Mouse (Mus musculus) neural tube, embryonic 15.5 days (tissue): ENCODE data around the gene Hnrnpd. TPM values are rescaled to one million over a fixed set of nuclear protein-coding genes. Genes with fewer than 3 reads are reported as not detected.

Source experiments
- polyA plus RNA-seq: library from polyadenylated mRNA; unstranded; fragments of >200 nt; fragmentation: Nextera tagmentation; extraction: Ambion mirVana; gene quantifications from 2 replicates; pipeline ENCODE4 v1.2.1, GENCODE M21; 2015

Gene Hnrnpd
- polyA plus RNA-seq, 1 experiment from 2014 or later = 128 TPM

Other genes with a start within 250 kb of the Hnrnpd start
- gene Rasgef1b, start 249.9 kb downstream of the Hnrnpd start, polyA plus RNA-seq = 48.6 and 53.9 TPM in 2 replicates
- 1.4 TPM in 2 replicates for gene Vamp9, start 72.7 kb downstream of the Hnrnpd start, polyA plus RNA-seq
- gene 4930524J08Rik, start 123 bp upstream of the Hnrnpd start, polyA plus RNA-seq = 2.3 TPM in 2 replicates
- 172 and 181 TPM in 2 replicates for gene Hnrnpdl, start 60.7 kb upstream of the Hnrnpd start, polyA plus RNA-seq
- 52.3 and 53.4 TPM in 2 replicates for gene Enoph1, start 61.0 kb upstream of the Hnrnpd start, polyA plus RNA-seq
- gene Tmem150c, start 180.9 kb upstream of the Hnrnpd start, polyA plus RNA-seq = 29.1 and 35.0 TPM in 2 replicates